Mouse (Mus musculus): ENCODE results near the gene Cwh43.

Cwh43 gene

GRCm38 (mm10) chr5:73405981-73406722 is at the start of gene Cwh43:
Cwh43 (plus strand) TSS chr5:73406075.
- DNase-seq (ENCODE audit: extremely low read depth, insufficient read length, low spot score): peak; percentile 7

- no peak for DNase-seq (ENCODE audit: extremely low read depth, insufficient read length, low spot score)
These were observed 46.6 kb upstream of the Cwh43 start for GRCm38 (mm10) chr5:73359134-73359751.

- no peak for DNase-seq (ENCODE audit: extremely low read depth, insufficient read length, low spot score)
These were observed 46.1 kb upstream of the Cwh43 start for GRCm38 (mm10) chr5:73359752-73360141.

GRCm38 (mm10) chr5:73360240-73360639 is 45.6 kb upstream of the Cwh43 start:
- DNase-seq (ENCODE audit: extremely low read depth, insufficient read length, low spot score): no peak

GRCm38 (mm10) chr5:73362338-73362737 is 43.5 kb upstream of the Cwh43 start:
- DNase-seq (ENCODE audit: extremely low read depth, insufficient read length, low spot score): no peak

- no peak for DNase-seq (ENCODE audit: extremely low read depth, insufficient read length, low spot score)
These were observed 43.1 kb upstream of the Cwh43 start for GRCm38 (mm10) chr5:73362791-73363190.

- DNase-seq (ENCODE audit: extremely low read depth, insufficient read length, low spot score): no peak
These were observed 41.6 kb upstream of the Cwh43 start for GRCm38 (mm10) chr5:73364107-73364864.

GRCm38 (mm10) chr5:73367906-73368305 is 38.0 kb upstream of the Cwh43 start:
- no peak for DNase-seq (ENCODE audit: extremely low read depth, insufficient read length, low spot score)

- DNase-seq (ENCODE audit: extremely low read depth, insufficient read length, low spot score): no peak
These were observed 36.9 kb upstream of the Cwh43 start for GRCm38 (mm10) chr5:73368845-73369447.

- DNase-seq (ENCODE audit: extremely low read depth, insufficient read length, low spot score): no peak
These were observed 36.1 kb upstream of the Cwh43 start for GRCm38 (mm10) chr5:73369731-73370130.

GRCm38 (mm10) chr5:73372601-73373000 is 33.3 kb upstream of the Cwh43 start:
- DNase-seq (ENCODE audit: extremely low read depth, insufficient read length, low spot score): no peak

GRCm38 (mm10) chr5:73373184-73373583 is 32.7 kb upstream of the Cwh43 start:
- no peak for DNase-seq (ENCODE audit: extremely low read depth, insufficient read length, low spot score)

- DNase-seq (ENCODE audit: extremely low read depth, insufficient read length, low spot score): no peak
These were observed 29.8 kb upstream of the Cwh43 start for GRCm38 (mm10) chr5:73376041-73376440.

- DNase-seq (ENCODE audit: extremely low read depth, insufficient read length, low spot score): no peak
These were observed 29.4 kb upstream of the Cwh43 start for GRCm38 (mm10) chr5:73376491-73376890.

- no peak for DNase-seq (ENCODE audit: extremely low read depth, insufficient read length, low spot score)
These were observed 26.0 kb upstream of the Cwh43 start for GRCm38 (mm10) chr5:73379908-73380307.

GRCm38 (mm10) chr5:73380829-73381228 is 25.0 kb upstream of the Cwh43 start:
- DNase-seq (ENCODE audit: extremely low read depth, insufficient read length, low spot score): no peak

- no peak for DNase-seq (ENCODE audit: extremely low read depth, insufficient read length, low spot score)
These were observed 24.4 kb upstream of the Cwh43 start for GRCm38 (mm10) chr5:73381510-73381909.

GRCm38 (mm10) chr5:73381976-73382540 is 23.8 kb upstream of the Cwh43 start:
- peak; percentile 20 for DNase-seq (ENCODE audit: extremely low read depth, insufficient read length, low spot score)

- peak; percentile 25 for DNase-seq (ENCODE audit: extremely low read depth, insufficient read length, low spot score)
These were observed 22.9 kb upstream of the Cwh43 start for GRCm38 (mm10) chr5:73382737-73383646.

- DNase-seq (ENCODE audit: extremely low read depth, insufficient read length, low spot score): no peak
These were observed 22.3 kb upstream of the Cwh43 start for GRCm38 (mm10) chr5:73383647-73383970.

Measured in 3134 (cell line).